Mouse (Mus musculus): Measurements from ENCODE around the gene Umad1. TPM values are rescaled to one million over a fixed set of nuclear protein-coding genes. Genes with fewer than 3 reads are reported as not detected.

Umad1 gene
- polyA plus RNA-seq, 1 experiment from 2014 or later: 24.0 TPM

DNA sequence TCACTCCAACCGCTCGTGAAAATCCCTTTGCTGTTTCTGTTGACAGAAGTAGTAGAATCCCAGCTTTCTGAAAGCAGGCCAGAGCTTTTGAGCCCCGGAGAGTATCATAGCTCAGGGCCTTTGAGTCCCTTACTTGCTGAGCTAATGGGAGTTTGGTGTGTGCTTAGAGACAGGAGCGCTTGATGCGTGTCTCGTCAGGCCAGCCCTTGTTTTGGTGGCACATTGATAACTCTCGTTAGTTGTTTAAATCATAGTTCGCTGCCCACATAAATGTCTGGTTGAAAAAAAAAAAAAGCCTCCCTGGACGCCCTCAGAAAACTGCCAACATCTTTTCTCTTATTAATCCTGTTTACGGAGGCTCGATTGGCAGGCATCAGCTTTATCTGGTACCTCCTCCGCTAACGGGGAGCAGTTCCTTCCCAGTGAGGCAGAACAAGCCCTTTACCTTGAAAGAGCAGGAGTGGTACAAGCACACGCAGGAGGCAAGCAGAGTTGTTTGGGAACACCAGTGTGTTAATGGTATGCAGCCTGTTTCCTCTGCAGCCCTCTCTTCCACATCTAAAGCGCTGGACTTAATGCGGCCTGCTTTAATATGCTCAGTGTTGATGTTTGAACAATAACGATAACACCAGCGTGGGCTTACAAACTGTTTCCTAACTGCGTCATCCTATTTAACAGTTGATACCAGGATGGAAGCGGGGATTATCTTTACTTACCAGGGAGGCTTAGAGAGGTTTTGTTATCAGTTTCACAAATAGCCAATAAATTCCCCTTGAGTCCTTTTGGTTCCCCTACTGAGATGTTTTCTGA lies 228.2 kb downstream of the Umad1 start:
- H3K4me3 ChIP-seq (ENCODE audit: low read depth, low read length): no peak overlapping the region
- ATAC-seq: no peak
- no peak for TF ChIP-seq CTCF (IDR thresholded peaks at IDR 0.05; ENCODE audit: low read depth)
- no peak overlapping the region for H3K9ac ChIP-seq (ENCODE audit: low read depth, low read length)
- no peak overlapping the region for H3K27ac ChIP-seq (ENCODE audit: low read depth, low read length)
- no peaks in the 10 kb centered on the region for H3K36me3 ChIP-seq (ENCODE audit: control insufficient read depth, insufficient read depth)
- H3K27me3 ChIP-seq (replicated peaks; ENCODE audit: control insufficient read depth, insufficient read depth, low read length): no peaks in the 10 kb centered on the region
- no peaks in the 10 kb centered on the region for H3K9me3 ChIP-seq (ENCODE audit: control insufficient read depth)
- no peaks in the 10 kb centered on the region for H3K4me1 ChIP-seq (replicated peaks; ENCODE audit: control insufficient read depth, insufficient read depth, low read length)
- WGBS: 62% methylated on average over 20 of the region's 20 CpGs
- H3K4me2 ChIP-seq (replicated peaks; ENCODE audit: low read depth): no peak overlapping the region

DNA sequence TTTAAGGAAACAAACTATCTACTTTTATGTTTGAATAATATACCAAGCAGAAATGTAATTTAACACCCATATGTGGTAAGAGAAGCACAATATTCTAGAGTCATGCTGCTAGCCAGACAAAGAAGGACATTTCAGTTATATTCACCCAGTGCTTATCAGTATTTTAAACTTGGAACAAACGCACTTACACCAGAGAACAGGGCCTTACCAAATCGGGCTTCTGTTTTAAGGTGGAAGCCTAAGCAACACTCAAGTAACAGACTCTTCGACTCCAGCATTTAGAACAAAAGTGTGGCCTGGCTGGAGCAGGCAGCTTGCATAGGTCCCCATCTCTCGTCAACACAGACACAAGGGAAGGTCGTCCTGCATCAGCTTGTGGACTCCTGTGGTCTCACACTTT lies 229.2 kb downstream of the Umad1 start:
- Histone ChIP-seq H3K9me3 (ENCODE audit: control insufficient read depth) (no peaks in the 10 kb centered on the region), H3K4me1 (replicated peaks; ENCODE audit: control insufficient read depth, insufficient read depth, low read length) (no peaks in the 10 kb centered on the region), H3K9ac (ENCODE audit: low read depth, low read length) (no peak overlapping the region), H3K4me2 (replicated peaks; ENCODE audit: low read depth) (no peak overlapping the region), H3K27ac (ENCODE audit: low read depth, low read length) (no peak overlapping the region), H3K27me3 (replicated peaks; ENCODE audit: control insufficient read depth, insufficient read depth, low read length) (no peaks in the 10 kb centered on the region), H3K4me3 (ENCODE audit: low read depth, low read length) (no peak overlapping the region), H3K36me3 (ENCODE audit: control insufficient read depth, insufficient read depth) (no peaks in the 10 kb centered on the region)
- ATAC-seq: no peak
- TF ChIP-seq CTCF (IDR thresholded peaks at IDR 0.05; ENCODE audit: low read depth): no peak
- WGBS: 50% methylated on average over 5 of the region's 5 CpGs

DNA sequence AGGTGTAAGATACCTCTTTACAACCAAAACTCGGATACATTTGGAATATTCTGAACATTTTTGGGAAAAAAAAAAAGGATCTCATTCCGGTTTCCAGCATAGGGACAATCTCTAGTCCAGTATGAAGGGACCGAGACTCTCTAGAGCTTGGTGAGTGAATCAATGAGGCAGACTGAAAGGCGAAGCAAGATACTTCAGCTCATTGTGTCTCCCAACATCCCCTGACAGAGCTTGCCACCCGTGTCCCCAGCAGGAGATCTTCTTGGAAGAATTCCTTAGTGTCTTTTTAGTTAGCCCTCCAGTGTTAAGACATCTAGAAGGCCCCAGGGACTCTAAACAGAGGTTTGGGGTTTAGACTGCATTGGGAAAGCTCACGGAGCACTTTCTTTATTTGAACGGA lies 230.2 kb downstream of the Umad1 start:
- no peak overlapping the region for H3K9ac ChIP-seq (ENCODE audit: low read depth, low read length)
- no peak for ATAC-seq
- H3K4me1 ChIP-seq (replicated peaks; ENCODE audit: control insufficient read depth, insufficient read depth, low read length): no peaks in the 10 kb centered on the region
- H3K36me3 ChIP-seq (ENCODE audit: control insufficient read depth, insufficient read depth): no peaks in the 10 kb centered on the region
- H3K27ac ChIP-seq (ENCODE audit: low read depth, low read length): no peak overlapping the region
- no peaks in the 10 kb centered on the region for H3K27me3 ChIP-seq (replicated peaks; ENCODE audit: control insufficient read depth, insufficient read depth, low read length)
- TF ChIP-seq CTCF (IDR thresholded peaks at IDR 0.05; ENCODE audit: low read depth): no peak
- H3K9me3 ChIP-seq (ENCODE audit: control insufficient read depth): no peaks in the 10 kb centered on the region
- 87% methylated on average over 7 of the region's 7 CpGs for WGBS
- no peak overlapping the region for H3K4me2 ChIP-seq (replicated peaks; ENCODE audit: low read depth)
- no peak overlapping the region for H3K4me3 ChIP-seq (ENCODE audit: low read depth, low read length)

DNA sequence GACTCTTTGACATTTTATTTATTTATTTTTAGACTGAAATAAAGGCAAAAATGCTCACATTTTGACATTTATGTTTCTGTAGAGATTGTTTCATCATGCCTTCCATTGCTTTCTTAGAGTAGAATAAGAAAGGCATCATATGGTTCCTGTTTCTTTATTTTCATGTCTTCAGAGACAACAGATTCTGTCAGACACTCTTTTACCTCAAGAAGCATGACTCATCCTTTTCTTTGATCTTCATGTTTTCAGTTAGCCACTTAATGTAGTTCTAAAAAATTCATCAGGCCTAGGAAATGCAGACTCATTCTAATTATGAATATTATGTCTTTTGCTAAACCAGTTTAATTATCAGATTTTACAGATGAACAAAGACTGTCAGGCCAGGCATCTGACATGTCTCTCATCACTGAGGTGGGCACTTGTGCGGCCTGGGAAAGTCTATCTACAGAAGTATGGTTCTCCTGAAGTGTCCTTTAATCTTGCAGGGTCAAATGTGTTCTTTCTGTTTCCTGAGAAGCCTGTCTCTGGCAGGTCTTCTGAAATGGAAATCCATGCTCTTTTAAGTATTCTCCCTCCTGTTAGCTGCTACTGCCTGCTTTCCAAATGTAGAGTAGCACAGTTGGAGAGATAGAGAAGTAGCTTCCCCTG lies 231.0 kb downstream of the Umad1 start:
- H3K4me2 ChIP-seq (replicated peaks; ENCODE audit: low read depth): no peak overlapping the region
- no peak for ATAC-seq

DNA sequence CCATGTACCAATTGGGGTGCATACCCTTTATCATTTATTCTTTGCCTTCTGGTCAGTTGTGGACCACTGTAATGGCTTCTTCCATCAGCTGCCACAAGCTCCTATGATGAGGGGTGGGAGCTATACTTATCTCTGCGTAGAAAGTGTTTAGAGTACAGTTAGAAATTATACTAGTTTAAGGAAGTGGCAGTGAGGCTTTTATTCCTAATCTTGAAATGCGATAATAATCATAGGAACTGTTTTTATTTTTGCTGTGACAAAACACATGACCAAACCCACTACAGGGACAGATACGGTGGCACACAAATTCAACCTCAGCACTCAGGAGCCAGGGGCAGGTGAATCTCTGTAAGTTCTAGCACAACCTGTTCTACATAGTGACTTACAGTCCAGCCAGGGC lies 233.2 kb downstream of the Umad1 start:
- Histone ChIP-seq H3K36me3 (ENCODE audit: control insufficient read depth, insufficient read depth) (no peaks in the 10 kb centered on the region), H3K27me3 (replicated peaks; ENCODE audit: control insufficient read depth, insufficient read depth, low read length) (no peaks in the 10 kb centered on the region), H3K4me3 (ENCODE audit: low read depth, low read length) (no peak overlapping the region), H3K9me3 (ENCODE audit: control insufficient read depth) (no peaks in the 10 kb centered on the region), H3K4me1 (replicated peaks; ENCODE audit: control insufficient read depth, insufficient read depth, low read length) (no peaks in the 10 kb centered on the region), H3K4me2 (replicated peaks; ENCODE audit: low read depth) (no peak overlapping the region), H3K27ac (ENCODE audit: low read depth, low read length) (no peak overlapping the region), H3K9ac (ENCODE audit: low read depth, low read length) (no peak overlapping the region)
- TF ChIP-seq CTCF (IDR thresholded peaks at IDR 0.05; ENCODE audit: low read depth): no peak
- 90% methylated on average over 3 of the region's 3 CpGs for WGBS
- ATAC-seq: no peak

More for the DNA sequence above, 231.0 kb downstream of the Umad1 start:
- no peaks in the 10 kb centered on the region for H3K9me3 ChIP-seq (ENCODE audit: control insufficient read depth)
- H3K27ac ChIP-seq (ENCODE audit: low read depth, low read length): no peak overlapping the region
- H3K36me3 ChIP-seq (ENCODE audit: control insufficient read depth, insufficient read depth): no peaks in the 10 kb centered on the region
- H3K4me3 ChIP-seq (ENCODE audit: low read depth, low read length): no peak overlapping the region
- H3K27me3 ChIP-seq (replicated peaks; ENCODE audit: control insufficient read depth, insufficient read depth, low read length): no peaks in the 10 kb centered on the region
- no peak overlapping the region for H3K9ac ChIP-seq (ENCODE audit: low read depth, low read length)
- TF ChIP-seq CTCF (IDR thresholded peaks at IDR 0.05; ENCODE audit: low read depth): no peak
- WGBS: 98% methylated on average over 1 of the region's 1 CpGs
- H3K4me1 ChIP-seq (replicated peaks; ENCODE audit: control insufficient read depth, insufficient read depth, low read length): no peaks in the 10 kb centered on the region

DNA sequence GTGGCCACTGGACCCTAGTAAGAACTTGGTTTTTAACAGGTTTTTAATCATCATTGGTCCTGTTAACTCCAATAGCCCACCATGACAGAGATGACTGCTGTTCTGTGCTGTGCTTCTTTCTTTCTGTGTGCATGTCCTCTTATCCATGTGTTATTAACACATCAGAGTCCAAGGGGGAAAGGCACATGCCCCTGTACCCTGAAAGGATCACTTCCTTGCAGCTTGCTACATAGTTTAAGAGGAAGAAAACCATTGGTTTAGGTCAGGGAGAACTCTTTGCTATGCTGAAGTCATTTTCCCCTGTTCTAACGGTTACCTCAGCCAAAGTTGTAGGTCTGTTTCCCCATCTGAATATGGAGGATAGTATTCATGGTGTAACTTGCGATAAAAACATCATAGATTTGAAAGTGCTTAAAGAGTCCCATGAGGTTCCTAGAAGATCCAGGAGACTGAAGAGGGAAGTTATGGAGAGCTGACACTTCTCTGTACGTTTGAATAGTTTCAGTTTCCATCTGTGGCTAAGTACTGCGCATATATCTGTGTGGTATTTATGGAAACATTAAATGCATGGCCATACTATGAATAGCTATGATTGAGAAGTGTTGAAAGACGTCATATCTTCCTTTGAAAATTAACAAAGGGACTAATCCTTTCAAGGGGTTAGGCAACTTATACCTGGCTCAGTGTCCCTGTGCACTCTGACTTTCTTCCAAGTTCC lies 236.2 kb downstream of the Umad1 start:
- ATAC-seq: no peak
- no peaks in the 10 kb centered on the region for H3K27me3 ChIP-seq (replicated peaks; ENCODE audit: control insufficient read depth, insufficient read depth, low read length)
- TF ChIP-seq CTCF (IDR thresholded peaks at IDR 0.05; ENCODE audit: low read depth): no peak
- no peaks in the 10 kb centered on the region for H3K9me3 ChIP-seq (ENCODE audit: control insufficient read depth)
- no peak overlapping the region for H3K9ac ChIP-seq (ENCODE audit: low read depth, low read length)
- no peaks in the 10 kb centered on the region for H3K36me3 ChIP-seq (ENCODE audit: control insufficient read depth, insufficient read depth)
- no peak overlapping the region for H3K4me2 ChIP-seq (replicated peaks; ENCODE audit: low read depth)
- H3K27ac ChIP-seq (ENCODE audit: low read depth, low read length): no peak overlapping the region
- H3K4me1 ChIP-seq (replicated peaks; ENCODE audit: control insufficient read depth, insufficient read depth, low read length): no peaks in the 10 kb centered on the region
- H3K4me3 ChIP-seq (ENCODE audit: low read depth, low read length): no peak overlapping the region
- 75% methylated on average over 5 of the region's 5 CpGs for WGBS

Data from intestine, postnatal 0 days (tissue).